Mouse (Mus musculus): ENCODE measurements at regions not wholly inside any gene's neighbourhood (a gene's known extent, or its start where the extent isn't known, plus 50 kb on each side); places are given as distances from the start of the nearest gene placed in this dataset.

- 68% methylated on average over 9 of the region's 9 CpGs for WGBS (ENCODE audit: insufficient replicate concordance)
- no peak for TF ChIP-seq CTCF (IDR thresholded peaks at IDR 0.05; ENCODE audit: low read depth)
- TF ChIP-seq EP300 (IDR thresholded peaks at IDR 0.05; ENCODE audit: low read depth), result no peak
- H3K9me3 ChIP-seq (ENCODE audit: low read length), result no peaks in the 10 kb centered on the region
- no peak overlapping the region for H3K9ac ChIP-seq (replicated peaks)
- no peaks in the 10 kb centered on the region for H3K36me3 ChIP-seq (replicated peaks; ENCODE audit: insufficient read depth, low read length)
- H3K27me3 ChIP-seq (ENCODE audit: insufficient read depth, low read length), result no peaks in the 10 kb centered on the region
- no peak overlapping the region for H3K27ac ChIP-seq (ENCODE audit: low read depth)
- no peaks in the 10 kb centered on the region for H3K4me1 ChIP-seq (ENCODE audit: insufficient read depth)
- ATAC-seq (no peak), DNase-seq (no peak)
- no peak overlapping the region for H3K4me3 ChIP-seq (ENCODE audit: low read depth, low read length)
- no peak overlapping the region for H3K4me2 ChIP-seq (ENCODE audit: low read depth, low read length)
These were observed 129.0 kb downstream of the Hmg20a start for GRCm38 (mm10) chr9:56547291-56547977.

GRCm38 (mm10) chr9:56549774-56550173 lies 131.4 kb downstream of the Hmg20a start:
- no peak overlapping the region for H3K4me3 ChIP-seq (ENCODE audit: low read depth, low read length)
- H3K27me3 ChIP-seq (ENCODE audit: insufficient read depth, low read length), result no peaks in the 10 kb centered on the region
- DNase-seq, result no peak
- no peaks in the 10 kb centered on the region for H3K36me3 ChIP-seq (replicated peaks; ENCODE audit: insufficient read depth, low read length)
- H3K9ac ChIP-seq (replicated peaks), result no peak overlapping the region
- no peak for TF ChIP-seq CTCF (IDR thresholded peaks at IDR 0.05; ENCODE audit: low read depth)
- no peak for TF ChIP-seq EP300 (IDR thresholded peaks at IDR 0.05; ENCODE audit: low read depth)
- H3K4me1 ChIP-seq (ENCODE audit: insufficient read depth), result no peaks in the 10 kb centered on the region
- no peak for ATAC-seq
- H3K27ac ChIP-seq (ENCODE audit: low read depth), result no peak overlapping the region
- no peaks in the 10 kb centered on the region for H3K9me3 ChIP-seq (ENCODE audit: low read length)
- WGBS (ENCODE audit: insufficient replicate concordance), result 26% methylated on average over 8 of the region's 8 CpGs
- no peak overlapping the region for H3K4me2 ChIP-seq (ENCODE audit: low read depth, low read length)

GRCm38 (mm10) chr9:56550178-56550577 lies 131.8 kb downstream of the Hmg20a start:
- ATAC-seq (no peak), DNase-seq (no peak)
- H3K27me3 ChIP-seq (ENCODE audit: insufficient read depth, low read length), result no peaks in the 10 kb centered on the region
- no peaks in the 10 kb centered on the region for H3K4me1 ChIP-seq (ENCODE audit: insufficient read depth)
- no peak overlapping the region for H3K4me2 ChIP-seq (ENCODE audit: low read depth, low read length)
- H3K4me3 ChIP-seq (ENCODE audit: low read depth, low read length), result no peak overlapping the region
- H3K36me3 ChIP-seq (replicated peaks; ENCODE audit: insufficient read depth, low read length), result no peaks in the 10 kb centered on the region
- H3K27ac ChIP-seq (ENCODE audit: low read depth), result no peak overlapping the region
- TF ChIP-seq EP300 (IDR thresholded peaks at IDR 0.05; ENCODE audit: low read depth) (no peak), CTCF (IDR thresholded peaks at IDR 0.05; ENCODE audit: low read depth) (no peak)
- no peaks in the 10 kb centered on the region for H3K9me3 ChIP-seq (ENCODE audit: low read length)
- WGBS (ENCODE audit: insufficient replicate concordance), result 32% methylated on average over 4 of the region's 4 CpGs
- no peak overlapping the region for H3K9ac ChIP-seq (replicated peaks)

GRCm38 (mm10) chr9:56551376-56552186 lies 133.2 kb downstream of the Hmg20a start:
- WGBS (ENCODE audit: insufficient replicate concordance), result 58% methylated on average over 11 of the region's 11 CpGs
- DNase-seq (no peak), ATAC-seq (no peak)
- H3K36me3 ChIP-seq (replicated peaks; ENCODE audit: insufficient read depth, low read length), result no peaks in the 10 kb centered on the region
- no peak overlapping the region for H3K4me3 ChIP-seq (ENCODE audit: low read depth, low read length)
- H3K4me2 ChIP-seq (ENCODE audit: low read depth, low read length), result no peak overlapping the region
- no peak overlapping the region for H3K9ac ChIP-seq (replicated peaks)
- H3K9me3 ChIP-seq (ENCODE audit: low read length), result no peaks in the 10 kb centered on the region
- H3K27ac ChIP-seq (ENCODE audit: low read depth), result no peak overlapping the region
- no peaks in the 10 kb centered on the region for H3K4me1 ChIP-seq (ENCODE audit: insufficient read depth)
- TF ChIP-seq CTCF (IDR thresholded peaks at IDR 0.05; ENCODE audit: low read depth) (no peak), EP300 (IDR thresholded peaks at IDR 0.05; ENCODE audit: low read depth) (no peak)
- no peaks in the 10 kb centered on the region for H3K27me3 ChIP-seq (ENCODE audit: insufficient read depth, low read length)

GRCm38 (mm10) chr9:56552187-56552686 lies 133.8 kb downstream of the Hmg20a start:
- WGBS (ENCODE audit: insufficient replicate concordance), result 68% methylated on average over 6 of the region's 6 CpGs

GRCm38 (mm10) chr9:56552766-56553165 lies 134.4 kb downstream of the Hmg20a start:
- Histone ChIP-seq H3K27ac (ENCODE audit: low read depth) (no peak overlapping the region), H3K4me1 (ENCODE audit: insufficient read depth) (no peaks in the 10 kb centered on the region), H3K27me3 (ENCODE audit: insufficient read depth, low read length) (no peaks in the 10 kb centered on the region), H3K9me3 (ENCODE audit: low read length) (no peaks in the 10 kb centered on the region), H3K9ac (replicated peaks) (no peak overlapping the region), H3K4me3 (ENCODE audit: low read depth, low read length) (no peak overlapping the region), H3K36me3 (replicated peaks; ENCODE audit: insufficient read depth, low read length) (no peaks in the 10 kb centered on the region), H3K4me2 (ENCODE audit: low read depth, low read length) (no peak overlapping the region)
- ATAC-seq (peak; percentile 76), DNase-seq (peak; percentile 74)
- 7% methylated on average over 1 of the region's 1 CpGs for WGBS (ENCODE audit: insufficient replicate concordance)
- TF ChIP-seq CTCF (IDR thresholded peaks at IDR 0.05; ENCODE audit: low read depth) (peak; percentile 89), EP300 (IDR thresholded peaks at IDR 0.05; ENCODE audit: low read depth) (no peak)

More at GRCm38 (mm10) chr9:56552187-56552686, 133.8 kb downstream of the Hmg20a start:
- H3K9me3 ChIP-seq (ENCODE audit: low read length), result no peaks in the 10 kb centered on the region
- 0 out of 2 replicates have a peak, but pooled peaks have one; percentile 8 for ATAC-seq
- H3K36me3 ChIP-seq (replicated peaks; ENCODE audit: insufficient read depth, low read length), result no peaks in the 10 kb centered on the region
- no peak for TF ChIP-seq CTCF (IDR thresholded peaks at IDR 0.05; ENCODE audit: low read depth)
- no peak for TF ChIP-seq EP300 (IDR thresholded peaks at IDR 0.05; ENCODE audit: low read depth)
- no peak overlapping the region for H3K9ac ChIP-seq (replicated peaks)
- no peaks in the 10 kb centered on the region for H3K4me1 ChIP-seq (ENCODE audit: insufficient read depth)
- no peaks in the 10 kb centered on the region for H3K27me3 ChIP-seq (ENCODE audit: insufficient read depth, low read length)
- no peak overlapping the region for H3K4me2 ChIP-seq (ENCODE audit: low read depth, low read length)
- no peak overlapping the region for H3K4me3 ChIP-seq (ENCODE audit: low read depth, low read length)
- H3K27ac ChIP-seq (ENCODE audit: low read depth), result no peak overlapping the region
- DNase-seq, result no peak
